Mouse (Mus musculus) small intestine, adult 2 months (tissue): ENCODE measurements around the gene Mien1.

Experiments
- CTCF ChIP-seq: fragments of 200-500 bp; IDR thresholded peaks from 2 replicates; pipeline ENCODE4 v1.5.1; 2012; ENCODE audit warnings: low read depth, mild to moderate bottlenecking, control low read depth, inconsistent platforms, low read length, moderate library complexity, mixed read lengths; ENCODE audit not compliant: insufficient replicate concordance, insufficient read length; ENCODE audit errors: extremely low read depth
- POLR2A ChIP-seq: fragments of 200-500 bp; IDR thresholded peaks from 2 replicates; pipeline ENCODE4 v1.6.1; 2012; ENCODE audit warnings: low read depth, mild to moderate bottlenecking, control low read depth, inconsistent platforms, low read length, moderate library complexity

DNA sequence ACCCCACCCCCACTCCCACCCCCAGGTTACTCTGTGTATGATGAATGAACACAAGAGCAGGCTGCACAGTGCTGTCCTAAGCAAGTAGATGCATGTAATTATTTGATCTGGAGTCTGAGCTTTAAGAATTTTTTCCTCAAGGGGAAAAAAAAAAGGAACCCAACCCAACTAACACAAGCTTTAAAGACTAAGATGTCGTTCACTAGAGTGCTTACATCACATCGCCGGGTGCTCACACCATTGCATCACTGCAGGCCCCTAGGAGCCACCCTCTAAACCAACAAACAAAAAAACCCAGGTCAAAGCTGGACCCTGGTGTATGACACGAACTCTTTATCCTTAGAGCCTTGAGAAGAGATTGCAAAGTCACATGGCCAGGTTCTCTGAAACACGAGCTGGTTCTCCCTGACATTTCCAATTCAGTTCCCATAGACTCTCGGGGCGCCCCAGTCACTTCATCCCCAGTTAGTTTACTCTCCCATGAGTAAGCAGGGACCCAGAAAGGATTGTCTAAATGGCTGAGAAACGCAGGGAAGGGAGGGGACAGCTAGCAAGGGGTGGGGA is 35.2 kb upstream of the Mien1 start:
- no peak for TF ChIP-seq CTCF
- no peak for TF ChIP-seq POLR2A
